Mouse (Mus musculus) midbrain, postnatal 0 days (tissue): ENCODE data around the gene Ccdc47. TPM values are rescaled to one million over a fixed set of nuclear protein-coding genes. Genes with fewer than 3 reads are reported as not detected.

Source experiments
- ATAC-seq: fragments of 200-750 bp; cut with Nextera tagmentation; 2 replicates; pipeline ENCODE4 v1.8.0; 2017; ENCODE audit warnings: moderate number of reproducible peaks, mild to moderate bottlenecking, moderate TSS enrichment, moderate library complexity; ENCODE audit not compliant: low FRiP score
- DNase-seq: peaks from one replicate; pipeline ENCODE4 v3.0.0-alpha.2; 2015; ENCODE audit warnings: low spot score
- H3K27ac ChIP-seq: fragments of 300-500 bp; sonication (generic); 2 replicates; pipeline ENCODE4 v1.5.1; 2014; ENCODE audit warnings: low read depth, mild to moderate bottlenecking, low read length, mixed read lengths
- H3K27me3 ChIP-seq: fragments of 300-500 bp; sonication (generic); 2 replicates; pipeline ENCODE4 v1.6.1; 2014; ENCODE audit warnings: low read length, control low read depth, mixed read lengths; ENCODE audit not compliant: insufficient read depth
- H3K36me3 ChIP-seq: fragments of 300-500 bp; sonication (generic); 2 replicates; pipeline ENCODE4 v1.6.1; 2014; ENCODE audit warnings: low read length, control low read depth, mixed read lengths; ENCODE audit not compliant: insufficient read depth
- H3K4me1 ChIP-seq: fragments of 300-500 bp; sonication (generic); 2 replicates; pipeline ENCODE4 v1.6.1; 2014; ENCODE audit warnings: mild to moderate bottlenecking, control low read depth, antibody characterized with exemption, low read length, mixed read lengths; ENCODE audit not compliant: insufficient read depth
- H3K4me2 ChIP-seq: fragments of 300-500 bp; sonication (generic); 2 replicates; pipeline ENCODE4 v1.6.1; 2014; ENCODE audit warnings: low read depth, mild to moderate bottlenecking, low read length, mixed read lengths; ENCODE audit not compliant: poor library complexity, severe bottlenecking
- H3K4me3 ChIP-seq: fragments of 300-500 bp; sonication (generic); 2 replicates; pipeline ENCODE4 v1.5.1; 2014; ENCODE audit warnings: low read depth, mild to moderate bottlenecking, low read length, moderate library complexity
- H3K9ac ChIP-seq: fragments of 300-500 bp; sonication (generic); replicated peaks from 2 replicates; pipeline ENCODE4 v1.6.1; 2014; ENCODE audit warnings: mild to moderate bottlenecking, low read length, moderate library complexity, mixed read lengths; ENCODE audit not compliant: poor library complexity, severe bottlenecking
- H3K9me3 ChIP-seq: fragments of 300-500 bp; sonication (generic); 2 replicates; pipeline ENCODE4 v1.6.1; 2016; ENCODE audit warnings: low read length, control low read depth
- CTCF ChIP-seq: IDR thresholded peaks from 2 replicates; pipeline ENCODE4 v1.5.1; 2016; ENCODE audit warnings: antibody characterized with exemption, mild to moderate bottlenecking
- WGBS: fragments of 180-500 bp; shearing (Covaris S2); extraction: QIAGEN DNeasy Blood & Tissue Kit; methylation state at CpG from one replicate; pipeline ENCODE4 v1.1.7; 2014; 5-methylcytosine and 5-hydroxymethylcytosine counted together
- polyA plus RNA-seq: library from polyadenylated mRNA; unstranded; fragments of >200 nt; fragmentation: Nextera tagmentation; extraction: Ambion mirVana; gene quantifications from 2 replicates; pipeline ENCODE4 v1.2.1, GENCODE M21; 2015
- total RNA-seq: library from RNA; depleted of rRNA; stranded (reverse); fragments of >200 nt; gene quantifications from 2 replicates; pipeline ENCODE4 v1.2.3, GENCODE M21; 2014

Gene Ccdc47
- total and polyA plus RNA-seq, 2 experiments from 2014 or later: 31.7 to 94.9 TPM

- TF ChIP-seq CTCF: no peak
- Histone ChIP-seq H3K27me3 (no peaks in the 10 kb centered on the region), H3K9me3 (no peaks in the 10 kb centered on the region), H3K9ac (no peak overlapping the region), H3K27ac (no peak overlapping the region), H3K4me3 (no peak overlapping the region), H3K4me2 (no peak overlapping the region), H3K36me3 (peaks cover 6% of the 10 kb centered on the region; the same call in 1 of the 2 replicates), H3K4me1 (peaks cover 6% of the 10 kb centered on the region; the same call in 1 of the 2 replicates)
- no peak for ATAC-seq
- 89% methylated on average over 3 of the region's 3 CpGs for WGBS
- DNase-seq: no peak
Measured at GRCm38 (mm10) chr11:106220603-106221002, 4.5 kb upstream of the Ccdc47 start.

GRCm38 (mm10) chr11:106216730-106217490 is 766 bp upstream of the Ccdc47 start, which contains the start of gene Ddx42:
Gene Ddx42 (plus strand): TSS chr11:106216926.
- H3K4me2 ChIP-seq: peak within 1 kb of the TSS; percentile 63
- H3K9ac ChIP-seq: peak within 1 kb of the TSS; percentile 92
- ATAC-seq (peak; percentile 96), DNase-seq (peak; percentile 99)
- 0 out of 2 replicates have a peak, but pooled peaks cover 4% of the 10 kb centered on the region for H3K36me3 ChIP-seq
- under 1% methylated on average over 67 of the region's 70 CpGs for WGBS
- H3K4me1 ChIP-seq: peaks cover 15% of the 10 kb centered on the region; the same call in 1 of the 2 replicates
- H3K9me3 ChIP-seq: no peaks in the 10 kb centered on the region
- peak within 1 kb of the TSS; percentile 96 for H3K27ac ChIP-seq
- peak within 1 kb of the TSS; percentile 97 for H3K4me3 ChIP-seq
- H3K27me3 ChIP-seq: no peaks in the 10 kb centered on the region
- TF ChIP-seq CTCF: no peak

- Histone ChIP-seq H3K4me3 (peak overlapping the region; percentile 97), H3K36me3 (peaks cover 13% of the 10 kb centered on the region; the same call in 1 of the 2 replicates), H3K4me2 (peak overlapping the region; percentile 63), H3K4me1 (peaks cover 15% of the 10 kb centered on the region; the same call in 1 of the 2 replicates), H3K27ac (peak overlapping the region; percentile 96), H3K9ac (peak overlapping the region; percentile 83), H3K9me3 (no peaks in the 10 kb centered on the region), H3K27me3 (no peaks in the 10 kb centered on the region)
- no peak for TF ChIP-seq CTCF
- DNase-seq (no peak), ATAC-seq (no peak)
- WGBS: 33% methylated on average over 7 of the region's 7 CpGs
Measured at GRCm38 (mm10) chr11:106215450-106215859, 689 bp downstream of the Ccdc47 start.

GRCm38 (mm10) chr11:106214856-106215255 is 1.3 kb downstream of the Ccdc47 start:
- Histone ChIP-seq H3K9me3 (no peaks in the 10 kb centered on the region), H3K4me3 (peak overlapping the region; percentile 97; the same call in 1 of the 2 replicates), H3K36me3 (peaks cover 18% of the 10 kb centered on the region; the same call in 1 of the 2 replicates), H3K4me2 (peak overlapping the region; percentile 63), H3K27me3 (no peaks in the 10 kb centered on the region), H3K27ac (no peak overlapping the region), H3K9ac (no peak overlapping the region; the same call in 1 of the 2 replicates), H3K4me1 (peaks cover 15% of the 10 kb centered on the region; the same call in 1 of the 2 replicates)
- WGBS: 93% methylated on average over 5 of the region's 5 CpGs
- no peak for TF ChIP-seq CTCF
- DNase-seq (no peak), ATAC-seq (no peak)

- Histone ChIP-seq H3K9ac (no peak overlapping the region), H3K27me3 (no peaks in the 10 kb centered on the region), H3K27ac (no peak overlapping the region), H3K4me3 (no peak overlapping the region), H3K4me1 (peaks cover 9% of the 10 kb centered on the region; the same call in 1 of the 2 replicates), H3K4me2 (no peak overlapping the region), H3K9me3 (no peaks in the 10 kb centered on the region), H3K36me3 (peaks cover 37% of the 10 kb centered on the region)
- WGBS: 93% methylated on average over 8 of the region's 8 CpGs
- TF ChIP-seq CTCF: no peak
- no peak for ATAC-seq
- no peak for DNase-seq
Measured at GRCm38 (mm10) chr11:106212771-106213170, 3.4 kb downstream of the Ccdc47 start.

GRCm38 (mm10) chr11:106202123-106202465 is 14.1 kb downstream of the Ccdc47 start, which contains the start of gene Strada:
Gene Strada (minus strand): TSS chr11:106202168.
- Histone ChIP-seq H3K4me1 (no peaks in the 10 kb centered on the region), H3K9ac (no peak within 1 kb of the TSS), H3K9me3 (no peaks in the 10 kb centered on the region), H3K36me3 (peaks cover 55% of the 10 kb centered on the region), H3K4me3 (no peak within 1 kb of the TSS), H3K27ac (no peak within 1 kb of the TSS), H3K4me2 (no peak within 1 kb of the TSS), H3K27me3 (no peaks in the 10 kb centered on the region)
- WGBS: 91% methylated on average over 5 of the region's 5 CpGs
- ATAC-seq: no peak
- DNase-seq: no peak
- no peak for TF ChIP-seq CTCF
